Comparison of ENCODE assay signal across 16 mouse cellular contexts in genomic region chr6:27892886-27893285, GRCm38 (mm10).
"Had no signal": no experiment of that assay in that cellular context is flagged by ENCODE, and none has a peak within 500 bp of the region (broad histone marks: within the 10 kb centered on the region; RNA-seq: fewer than 3 reads in every experiment).

No protein-coding gene starts in this region.

- DNase-seq: retina, postnatal 1 day; right cerebral cortex, adult 18-20 months; right cerebral cortex, postnatal 14 days; right cerebral cortex, postnatal 25 days; right cerebral cortex, postnatal 4 days; spleen, adult 18-20 months; thymus, adult 18-20 months; thymus, adult 2 months; thymus, postnatal 14 days; thymus, postnatal 25 days; thymus, postnatal 36 days; thymus, postnatal 4 days had no signal

- H3K27ac ChIP-seq: neural tube, embryonic 13.5 days; neural tube, embryonic 15.5 days; stomach, embryonic 15.5 days; stomach, postnatal 0 days had no signal

- H3K4me3 ChIP-seq: neural tube, embryonic 13.5 days; neural tube, embryonic 15.5 days; stomach, embryonic 15.5 days had no signal
